Mouse (Mus musculus) spleen, embryonic (tissue): ENCODE data around the gene Mtus2.
"Not testable (repeated sequence)": the region's sequence is repeated elsewhere in the genome, so short reads cannot be mapped to it uniquely, and the experiment has no call there.

Experiments used
- CTCF ChIA-PET: fragments of 350-600 bp; sonication (Branson Sonifier 250); formaldehyde crosslinking; loops from one replicate; lab custom pipeline; 2022; lab: Charles Lee

Mtus2 gene

DNA sequence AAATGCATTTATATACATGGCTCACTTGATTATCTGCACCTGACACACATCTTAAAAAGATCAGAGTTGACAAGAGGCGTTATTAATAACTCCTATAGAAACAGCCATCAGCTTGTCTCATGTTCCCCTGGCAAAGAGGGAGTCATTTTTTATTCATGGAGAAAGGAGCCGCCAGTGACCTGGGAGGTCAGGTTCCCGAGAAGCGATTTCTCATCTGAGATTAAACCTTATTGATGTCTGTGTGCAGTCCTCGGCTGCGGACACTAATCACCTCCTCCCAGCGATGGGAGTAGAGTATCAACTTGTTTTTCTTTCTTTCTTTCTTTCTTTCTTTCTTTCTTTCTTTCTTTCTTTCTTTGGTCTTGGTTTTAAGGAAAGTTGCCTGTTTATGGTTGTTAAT, 150.8 kb downstream of the Mtus2 start:
- CTCF ChIA-PET = no interaction called here

DNA sequence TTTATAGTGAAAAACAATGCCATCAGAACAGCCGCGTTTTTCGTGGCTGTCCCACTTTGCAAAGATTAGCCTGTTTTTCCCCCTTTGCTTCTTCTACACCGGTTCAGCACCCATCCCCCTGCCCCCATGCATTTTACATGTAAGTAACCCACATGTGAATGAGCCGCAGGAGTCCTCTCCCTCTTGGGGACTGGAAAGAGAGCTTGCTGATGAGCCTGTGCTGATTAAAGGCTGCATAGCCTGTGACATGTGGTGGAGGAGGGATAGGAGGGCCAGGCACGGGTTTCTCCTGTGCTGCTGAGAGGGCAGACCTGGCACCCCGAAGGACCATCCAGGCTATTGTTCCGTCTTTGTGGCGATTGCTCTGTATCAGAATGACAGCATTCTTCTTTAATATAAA, 151.2 kb downstream of the Mtus2 start:
- CTCF ChIA-PET = no interaction called here

DNA sequence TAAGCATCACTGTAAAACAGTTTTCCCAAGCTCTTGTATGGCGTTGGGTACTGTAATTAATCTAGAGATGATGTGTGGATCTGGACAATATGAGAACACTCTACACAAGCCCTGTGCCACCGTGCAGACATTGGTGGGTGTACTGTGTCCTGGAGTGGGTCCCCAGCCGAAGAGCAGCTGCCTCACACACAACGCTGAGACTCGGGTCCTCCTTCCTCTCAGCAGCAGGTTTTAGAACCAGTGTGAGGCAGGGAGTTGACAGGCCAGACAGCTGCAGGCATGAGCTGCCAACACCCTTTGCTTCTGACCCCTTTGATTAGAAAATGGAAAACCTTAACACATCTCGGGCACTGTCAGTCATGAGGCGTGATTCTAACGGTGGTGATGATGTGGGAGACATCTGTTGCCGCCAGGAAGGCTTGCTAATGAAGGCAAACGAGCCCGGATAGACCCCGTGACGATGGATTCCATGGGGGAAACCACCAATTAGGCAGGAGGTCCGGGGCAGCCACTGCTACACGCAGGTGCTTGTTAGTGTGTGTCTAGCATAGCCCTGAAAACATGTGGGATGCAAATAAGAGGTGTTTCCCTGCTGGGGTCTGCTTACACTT, 158.2 kb downstream of the Mtus2 start:
- CTCF ChIA-PET = no interaction called here

DNA sequence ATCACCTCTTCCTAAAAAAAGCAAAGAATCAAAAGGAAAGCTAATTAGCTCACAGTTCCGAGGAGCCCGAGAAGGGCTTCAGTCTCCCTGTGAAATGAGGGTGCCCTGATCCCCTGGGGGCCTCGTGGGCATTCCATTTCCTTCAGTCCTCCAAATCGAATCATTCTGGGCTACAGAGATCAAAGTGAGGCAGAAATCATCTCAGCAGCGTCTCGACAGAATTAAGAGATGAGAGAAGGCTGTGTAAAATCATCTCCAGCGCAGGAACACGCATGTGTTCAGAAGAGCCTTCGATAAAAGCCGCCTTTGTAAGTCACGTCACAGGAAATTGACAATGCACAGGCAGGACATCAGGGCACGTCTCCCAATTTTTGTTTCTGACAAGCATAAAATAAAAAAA, 167.2 kb downstream of the Mtus2 start:
- CTCF ChIA-PET = no interaction called here

DNA sequence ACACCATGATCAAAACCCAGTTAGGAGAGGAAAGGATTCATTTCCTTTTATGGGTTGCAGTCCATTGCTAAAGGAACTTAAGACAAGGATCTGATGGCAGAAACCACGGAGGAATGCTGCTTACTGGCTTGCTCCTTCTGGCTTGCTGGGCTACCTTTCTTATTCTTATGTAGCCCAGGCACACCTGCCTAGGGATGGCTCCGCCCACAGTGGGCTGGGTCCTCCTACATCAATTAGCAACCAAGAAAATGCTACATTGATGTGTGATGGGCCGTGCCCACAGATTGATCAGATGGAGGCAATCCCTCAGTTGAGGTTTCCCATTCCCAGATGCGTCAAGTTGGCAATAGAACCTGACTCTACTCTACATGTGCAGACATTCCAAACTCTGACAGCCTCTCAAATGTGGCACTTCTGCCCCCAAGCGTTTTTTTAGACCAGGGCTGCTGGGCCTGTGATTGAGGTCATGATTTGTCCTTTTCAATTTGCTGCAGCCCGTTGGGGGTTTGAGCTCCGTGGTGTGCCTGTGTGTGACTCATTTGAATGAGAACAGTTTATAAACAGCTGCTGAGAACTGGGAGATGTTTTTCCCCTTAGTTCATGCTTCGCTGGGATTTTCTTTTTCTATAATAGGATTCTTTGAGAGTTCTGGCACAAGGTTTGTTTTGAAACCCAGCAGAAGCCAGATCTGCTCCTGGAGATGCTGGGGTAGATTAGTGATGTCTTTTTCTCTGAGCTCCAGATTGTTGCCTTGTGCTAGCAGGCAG, 173.8 kb downstream of the Mtus2 start:
- CTCF ChIA-PET = no interaction called here

DNA sequence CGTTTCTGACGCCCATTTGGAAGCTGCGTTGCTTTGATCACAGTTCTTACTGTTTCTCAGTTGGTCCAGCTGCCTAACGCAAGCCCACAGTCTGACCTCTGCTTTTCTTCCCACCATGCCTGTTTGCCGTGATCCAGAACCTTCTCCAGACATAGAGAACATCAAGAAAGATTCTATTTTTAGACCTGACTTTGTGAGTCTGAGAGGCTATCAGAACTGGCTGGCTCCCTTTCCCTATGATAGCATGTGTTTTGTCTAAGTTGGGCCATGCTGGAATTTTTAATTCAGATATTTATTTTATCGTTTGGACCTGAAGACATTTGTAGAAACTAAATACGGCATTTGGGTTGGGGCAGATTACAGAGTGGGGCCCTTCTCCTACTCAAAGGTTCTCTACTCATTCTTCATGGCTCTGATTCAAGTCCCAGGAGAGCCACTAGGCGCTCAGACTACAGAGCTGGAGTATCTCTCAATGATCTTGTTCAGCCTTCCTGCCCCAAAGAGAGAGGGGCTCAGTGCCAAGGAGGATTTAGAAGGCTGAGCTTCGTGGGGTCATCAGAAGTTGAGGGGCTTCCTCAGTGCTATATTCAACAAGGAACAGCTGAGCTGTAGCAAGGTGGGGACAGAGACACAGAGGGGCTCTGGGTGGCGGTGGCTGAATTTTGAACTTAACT, 174.5 kb downstream of the Mtus2 start:
- CTCF ChIA-PET = no interaction called here

DNA sequence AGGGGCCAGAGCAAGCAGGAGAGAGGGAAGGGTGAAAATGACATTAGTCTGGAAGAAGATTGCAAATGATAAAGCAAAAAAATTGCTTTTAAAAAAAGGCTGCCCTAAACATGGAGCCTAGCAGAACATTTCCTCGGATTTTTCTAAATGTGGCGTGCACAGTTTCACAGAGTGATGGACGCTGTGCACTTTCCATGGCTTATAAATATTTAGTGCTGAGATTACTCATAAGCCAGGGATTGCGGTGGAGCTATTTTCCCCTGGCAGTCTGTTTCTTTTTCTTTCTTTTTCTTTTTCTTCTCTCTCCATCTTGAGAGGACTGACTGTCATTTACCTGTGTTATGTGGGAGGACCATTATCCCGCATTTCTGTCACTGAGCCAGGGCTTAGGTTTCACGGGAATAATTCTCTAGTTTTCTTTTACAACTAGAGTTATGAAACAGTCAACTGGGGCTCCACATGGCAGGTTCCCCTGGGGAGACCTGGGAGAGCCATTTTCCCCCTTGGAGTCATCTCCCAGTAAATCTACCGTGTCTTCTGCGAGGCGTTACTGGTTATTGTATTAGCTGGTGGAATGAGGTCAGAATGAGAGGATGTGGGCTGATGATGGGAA, 176.4 kb downstream of the Mtus2 start:
- CTCF ChIA-PET = no interaction called here

DNA sequence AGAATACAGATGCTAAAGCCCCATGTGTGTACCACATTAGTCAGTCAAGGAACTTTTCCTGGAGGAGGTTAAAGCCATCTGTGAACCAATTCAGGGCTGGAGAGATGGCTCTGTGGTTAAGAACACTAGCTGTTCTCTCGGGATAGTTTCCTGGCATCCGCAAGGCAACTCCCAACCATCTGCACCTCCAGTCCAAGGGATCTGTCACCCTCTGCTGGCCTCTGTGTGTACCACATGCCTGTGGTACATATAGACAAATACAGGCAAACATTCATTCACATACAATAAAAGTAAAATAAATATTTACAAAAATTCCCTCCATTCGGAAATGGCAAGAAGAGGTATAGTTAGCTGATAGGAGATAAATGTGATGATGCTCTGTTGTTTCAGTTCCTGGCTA, 184.5 kb downstream of the Mtus2 start:
- CTCF ChIA-PET = no interaction called here

DNA sequence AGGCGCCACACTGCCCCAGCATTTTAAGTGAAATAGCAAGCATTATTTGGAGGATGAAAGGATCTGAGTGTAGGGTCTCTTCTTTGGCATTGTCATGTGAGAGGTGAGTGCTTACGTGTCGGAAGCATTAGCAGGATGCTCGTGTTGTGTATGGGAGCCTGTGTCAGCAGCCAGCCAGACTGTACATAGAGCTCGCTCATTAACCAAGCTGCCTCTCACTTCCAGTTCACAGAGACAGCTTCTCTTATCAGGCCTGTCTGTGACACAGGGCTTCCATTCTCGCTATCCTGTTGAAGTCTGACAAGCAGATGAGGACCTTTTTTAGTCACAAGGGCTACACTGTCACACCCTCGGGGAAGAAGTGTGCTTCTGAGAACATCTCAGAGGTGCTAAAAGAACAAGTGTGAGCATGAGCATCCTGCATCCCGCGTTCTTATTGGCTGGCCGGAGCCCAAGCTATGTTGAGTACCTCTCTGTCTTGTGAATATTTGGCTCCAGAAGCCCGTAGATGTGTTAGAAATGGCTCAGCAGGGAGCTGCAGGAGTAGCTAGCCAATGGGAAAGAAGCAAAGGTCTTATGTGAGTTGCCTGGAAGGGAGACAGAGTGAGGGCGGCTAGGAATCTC, 189.2 kb downstream of the Mtus2 start:
- CTCF ChIA-PET = no interaction called here

DNA sequence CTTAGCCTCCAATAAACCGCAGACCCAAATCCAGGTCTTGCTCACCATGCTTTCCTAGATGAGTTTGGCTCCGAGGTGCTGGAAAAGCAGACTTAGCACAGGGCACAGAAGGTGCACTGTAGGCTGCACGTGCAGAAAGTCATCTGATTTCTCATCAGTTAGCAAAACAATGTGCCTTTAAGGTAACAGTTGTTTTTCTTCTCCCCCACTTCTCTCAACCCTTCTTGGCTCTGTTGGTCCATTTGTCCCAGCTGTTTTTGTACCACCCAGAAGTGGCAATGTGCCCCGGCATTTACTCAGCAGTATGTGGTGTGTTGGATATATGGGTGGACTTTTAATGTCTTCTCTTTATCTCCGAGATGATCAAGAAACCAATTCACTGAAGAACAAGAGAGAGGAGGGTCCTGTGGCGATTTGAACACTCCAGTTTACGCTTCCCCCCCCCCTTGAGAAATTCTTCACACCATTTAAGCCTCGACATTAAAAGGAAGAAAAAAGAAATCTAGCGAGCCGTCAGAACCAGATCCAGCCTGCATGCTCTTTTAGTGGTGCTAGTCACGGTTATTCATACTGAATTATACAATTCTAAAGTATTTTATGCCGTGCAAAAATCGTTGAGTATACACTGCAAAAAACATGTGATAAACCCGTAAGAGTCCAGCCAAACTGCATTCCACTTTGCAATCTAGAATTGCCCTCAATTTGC, 194.9 kb downstream of the Mtus2 start:
- CTCF ChIA-PET = no interaction called here

DNA sequence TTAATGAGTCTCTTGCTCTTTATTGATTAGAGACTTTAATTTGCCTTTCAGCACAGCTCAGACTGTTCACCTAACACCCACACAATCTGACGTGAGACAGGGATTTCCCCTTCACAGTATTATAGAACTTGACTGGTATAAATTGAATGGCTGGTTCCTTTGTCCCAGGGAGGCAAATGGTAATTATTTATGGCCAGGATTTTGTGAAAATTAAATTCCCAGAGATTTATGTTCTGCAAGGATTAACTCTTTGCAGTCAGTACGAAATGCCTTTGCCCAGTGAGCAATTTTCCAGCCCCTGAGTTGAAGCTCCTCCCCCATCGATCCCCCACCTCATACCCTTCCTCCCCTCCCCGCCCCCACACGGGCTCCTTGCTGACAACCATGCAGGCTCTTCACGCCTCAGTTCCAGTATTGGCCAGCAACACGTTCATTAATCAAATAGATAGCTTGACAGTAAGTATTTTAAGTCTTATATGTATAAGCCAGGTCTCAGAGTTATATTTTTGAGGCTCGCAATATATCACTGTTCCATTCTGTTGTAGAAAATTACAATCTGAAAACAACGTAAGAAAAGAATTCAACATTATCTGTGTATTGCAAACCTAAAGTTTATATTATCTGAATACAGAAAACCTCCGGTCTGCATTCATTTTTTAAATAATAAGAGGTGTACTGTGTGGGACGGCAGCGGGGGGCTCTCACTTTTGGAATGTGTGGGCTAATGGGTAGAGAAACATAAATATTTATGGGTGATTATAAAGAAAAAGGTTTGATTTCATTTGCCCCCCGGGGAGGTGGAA, 195.7 kb downstream of the Mtus2 start:
- CTCF ChIA-PET = no interaction called here

DNA sequence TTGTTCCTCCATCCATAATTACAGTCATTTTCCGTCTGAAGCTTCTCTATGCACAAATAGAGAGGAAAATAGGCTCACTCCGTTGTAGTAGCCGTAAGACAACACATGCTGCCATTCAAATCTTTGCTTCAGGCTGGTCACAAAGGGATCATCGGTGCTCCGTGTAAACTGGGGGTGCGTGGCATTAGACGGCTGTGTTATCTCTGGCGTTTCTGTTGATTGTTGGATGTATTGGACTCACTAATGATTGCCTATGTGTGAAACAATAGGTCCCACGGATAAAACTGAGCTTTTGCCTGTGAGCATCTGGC, 196.2 kb downstream of the Mtus2 start:
- CTCF ChIA-PET = no interaction called here

DNA sequence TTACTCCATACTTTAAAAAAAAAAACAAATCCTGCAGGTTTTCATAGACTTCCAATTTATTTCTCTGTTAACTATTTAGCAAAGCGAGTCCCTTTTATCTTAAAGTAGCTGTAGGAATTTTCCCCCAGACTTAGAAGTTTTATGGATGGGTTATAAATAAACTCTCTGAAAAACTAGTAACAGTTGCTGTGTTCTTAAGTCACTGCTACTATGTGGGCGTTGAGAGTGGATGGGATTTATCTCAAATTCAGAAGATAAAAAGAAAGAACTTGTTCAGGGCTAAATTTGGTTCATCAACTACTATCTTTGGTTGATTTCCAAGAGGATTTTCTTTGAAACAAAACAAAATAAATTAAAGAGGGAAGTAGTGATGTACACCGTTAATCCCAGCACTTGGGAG, 197.6 kb downstream of the Mtus2 start:
- CTCF ChIA-PET = interaction anchor here (0.7 kb wide), 1 partner anchor 12 kb away, joined by 4 read pairs; no protein-coding TSS in a partner anchor

DNA sequence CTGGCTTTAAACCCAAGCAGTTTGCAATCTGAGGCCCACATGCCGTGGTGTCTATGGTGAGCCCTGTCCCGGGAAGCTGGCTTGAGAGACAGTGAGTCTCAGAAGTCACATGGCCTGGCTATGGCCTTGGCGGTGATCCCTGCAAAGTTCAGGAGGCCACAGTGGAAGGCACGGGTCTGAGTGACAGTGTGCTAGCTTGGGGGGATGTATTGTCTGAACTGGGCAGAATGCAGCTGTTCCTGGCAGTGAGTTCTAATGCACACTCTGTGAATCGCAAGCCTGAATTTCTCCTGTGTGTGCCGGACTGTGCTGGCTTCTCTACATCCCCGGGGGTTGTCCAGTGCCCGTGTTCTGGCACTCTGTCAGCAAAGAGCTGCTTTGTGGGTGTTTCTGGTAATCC, 202.2 kb downstream of the Mtus2 start:
- CTCF ChIA-PET = no interaction called here

DNA sequence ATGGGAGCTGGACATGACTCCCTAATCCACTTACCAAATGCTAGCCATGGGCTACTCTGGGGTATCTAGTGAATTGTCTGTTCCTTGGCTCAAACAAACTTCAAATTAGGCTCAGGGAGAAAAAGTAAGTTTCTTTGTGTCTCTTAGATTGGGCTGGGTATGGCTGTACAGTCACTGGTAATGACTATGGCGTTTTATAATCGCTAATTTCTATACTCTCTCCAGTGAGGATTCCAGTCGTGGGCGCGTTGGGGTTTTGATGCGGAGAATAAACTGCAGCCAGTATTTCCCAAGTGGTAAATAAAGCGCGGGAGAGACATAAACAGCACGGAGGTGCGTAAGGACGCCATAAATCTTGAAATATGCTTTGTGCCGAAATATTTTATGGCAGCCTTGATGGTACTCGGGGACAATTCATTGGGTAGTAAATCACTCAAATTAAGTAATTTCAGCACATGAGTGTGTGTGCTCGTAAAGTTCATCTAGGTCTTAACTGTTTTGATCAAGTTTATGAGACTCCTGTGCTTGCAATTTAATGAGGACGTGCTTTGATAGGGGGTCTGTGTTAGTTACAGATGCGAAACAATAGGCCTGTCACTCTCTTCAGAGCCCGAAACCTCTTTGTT, 203.5 kb downstream of the Mtus2 start:
- CTCF ChIA-PET = no interaction called here

DNA sequence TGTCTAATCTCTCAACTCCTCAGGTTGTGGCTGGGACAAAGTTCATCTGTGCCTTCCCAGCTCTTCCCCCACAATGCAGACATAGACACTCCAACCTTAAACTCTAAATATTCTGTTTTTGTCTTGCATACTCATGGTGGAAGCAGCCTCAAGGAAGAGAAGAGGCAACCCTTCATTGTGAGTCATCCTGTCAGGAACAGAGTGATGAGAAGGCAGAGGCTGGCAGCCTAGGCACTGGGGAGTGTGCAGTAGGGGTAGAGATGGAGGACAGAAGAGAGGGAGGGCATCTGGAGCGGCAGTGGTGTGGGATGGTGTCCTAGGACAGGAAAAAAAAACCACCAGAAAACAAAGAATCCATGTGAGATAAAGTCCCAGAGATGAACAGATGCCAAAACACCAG, 208.0 kb downstream of the Mtus2 start:
- CTCF ChIA-PET = no interaction called here

DNA sequence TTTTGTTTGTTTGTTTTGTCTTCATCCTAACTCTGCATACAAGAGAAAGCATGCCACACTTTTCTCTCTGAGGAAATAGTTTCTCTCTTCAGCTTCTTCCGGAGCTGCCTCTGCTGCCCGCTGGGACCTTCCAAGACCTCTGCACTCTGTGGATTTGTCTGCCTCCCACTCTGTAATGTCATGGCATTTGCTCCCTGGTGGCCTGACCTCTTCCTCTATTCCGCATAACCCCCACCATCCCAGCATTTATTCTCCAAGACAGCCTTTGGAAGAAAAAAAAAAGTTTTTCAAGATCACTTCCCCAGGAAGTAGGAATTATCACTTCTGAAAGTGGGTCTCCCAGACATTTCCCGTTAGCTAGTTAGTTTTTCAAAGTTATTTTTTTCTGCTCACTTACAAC, 218.0 kb downstream of the Mtus2 start:
- CTCF ChIA-PET = no interaction called here

DNA sequence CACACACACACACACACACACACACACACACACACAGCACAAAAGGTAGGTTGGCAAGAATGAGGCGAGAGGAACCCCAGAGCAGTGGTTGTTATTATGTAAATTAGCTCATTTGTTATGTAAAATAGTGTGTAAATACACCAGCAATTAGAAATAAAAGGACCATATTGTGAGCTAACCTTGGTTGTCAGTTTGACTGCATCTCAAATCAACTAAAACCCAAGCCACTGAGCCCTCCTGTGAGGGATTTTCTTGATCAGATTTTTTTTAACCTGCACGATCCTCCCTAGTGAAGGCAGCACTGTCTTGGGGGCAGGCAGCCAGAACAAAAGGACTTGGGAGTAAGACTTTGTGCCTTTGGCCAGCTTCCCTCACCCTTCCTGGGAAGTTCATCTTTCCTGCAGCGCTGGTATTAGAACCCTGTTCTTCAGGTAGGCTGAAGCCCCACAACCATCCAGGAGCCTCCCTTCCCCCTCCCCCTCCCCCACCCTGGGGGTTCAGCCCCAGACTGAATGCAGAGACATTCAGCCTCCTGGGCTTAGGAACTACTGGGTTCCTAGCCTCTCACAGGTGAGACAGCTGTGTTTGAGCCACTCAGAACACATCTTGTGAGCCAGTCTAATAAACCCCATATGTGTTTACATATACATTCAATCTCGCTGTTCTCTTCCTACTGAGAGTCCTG, 218.8 kb downstream of the Mtus2 start:
- CTCF ChIA-PET = no interaction called here

DNA sequence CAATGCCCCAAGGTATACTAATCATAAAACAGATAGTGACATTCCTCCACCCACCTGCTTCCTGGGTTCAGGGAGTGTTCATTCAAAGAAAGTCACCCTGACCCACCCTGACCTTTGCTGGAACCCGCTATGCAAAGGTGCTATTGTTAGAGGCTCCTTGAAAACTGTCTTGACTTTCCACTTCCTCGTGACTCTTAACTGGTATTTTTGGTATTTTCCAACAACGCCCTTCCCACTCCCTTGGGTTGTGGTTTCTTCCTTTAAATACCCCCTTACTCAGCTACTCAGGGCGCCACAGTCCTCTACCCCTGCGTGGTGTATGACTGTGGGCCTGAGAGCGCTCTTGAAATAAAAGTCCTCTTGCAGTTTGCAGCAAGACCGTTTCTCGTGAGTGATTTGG, 219.4 kb downstream of the Mtus2 start:
- CTCF ChIA-PET = not testable (repeated sequence)

DNA sequence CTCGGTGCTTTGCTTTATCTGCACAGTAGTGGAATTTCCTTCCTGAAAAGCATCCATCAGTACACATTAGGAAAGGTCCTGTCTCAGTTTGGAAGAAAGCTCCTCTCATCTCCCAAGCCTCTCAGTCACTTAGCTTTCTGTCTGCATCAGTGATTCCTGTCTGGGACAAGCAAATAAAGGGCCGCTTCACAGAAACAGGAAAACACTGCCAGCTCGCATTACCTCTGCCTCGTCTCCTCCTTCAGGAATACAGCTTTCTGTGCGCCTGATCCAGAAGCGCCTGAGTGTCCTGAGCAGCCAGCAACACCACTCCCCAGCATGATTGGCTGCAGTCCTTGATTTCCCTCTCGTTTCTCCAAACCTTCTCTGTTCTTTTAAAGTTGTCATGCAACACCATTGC, 222.1 kb downstream of the Mtus2 start:
- CTCF ChIA-PET = no interaction called here
